Mouse (Mus musculus): Measurements from ENCODE around the gene Olfr618. TPM values are rescaled to one million over a fixed set of nuclear protein-coding genes. Genes with fewer than 3 reads are reported as not detected.

Olfr618 gene
- polyA plus RNA-seq, 1 experiment from 2014 or later, result not detected

Other genes starting within 250 kb of the Olfr618 start
- not detected in 2 replicates for gene Olfr600, start 240.4 kb upstream of the Olfr618 start, polyA plus RNA-seq (2015; fragmentation: Nextera tagmentation; extraction: Ambion mirVana)
- not detected in 2 replicates for gene Olfr601, start 227.4 kb upstream of the Olfr618 start, polyA plus RNA-seq (2015; fragmentation: Nextera tagmentation; extraction: Ambion mirVana)
- not detected in 2 replicates for gene Olfr603, start 203.9 kb upstream of the Olfr618 start, polyA plus RNA-seq (2015; fragmentation: Nextera tagmentation; extraction: Ambion mirVana)
- not detected in 2 replicates for gene Usp17lc, start 175.0 kb upstream of the Olfr618 start, polyA plus RNA-seq (2015; fragmentation: Nextera tagmentation; extraction: Ambion mirVana)
- gene Olfr605, start 144.7 kb upstream of the Olfr618 start, polyA plus RNA-seq (2015; fragmentation: Nextera tagmentation; extraction: Ambion mirVana), result not detected in 2 replicates
- gene Olfr606, start 141.1 kb upstream of the Olfr618 start, polyA plus RNA-seq (2015; fragmentation: Nextera tagmentation; extraction: Ambion mirVana), result not detected in 2 replicates
- not detected in 2 replicates for gene Olfr607, start 126.0 kb upstream of the Olfr618 start, polyA plus RNA-seq (2015; fragmentation: Nextera tagmentation; extraction: Ambion mirVana)
- not detected in 2 replicates for gene Olfr608, start 120.2 kb upstream of the Olfr618 start, polyA plus RNA-seq (2015; fragmentation: Nextera tagmentation; extraction: Ambion mirVana)
- not detected in 2 replicates for gene Olfr609, start 92.0 kb upstream of the Olfr618 start, polyA plus RNA-seq (2015; fragmentation: Nextera tagmentation; extraction: Ambion mirVana)
- gene Olfr610, start 78.0 kb upstream of the Olfr618 start, polyA plus RNA-seq (2015; fragmentation: Nextera tagmentation; extraction: Ambion mirVana), result not detected in 2 replicates
- gene Olfr611, start 69.3 kb upstream of the Olfr618 start, polyA plus RNA-seq (2015; fragmentation: Nextera tagmentation; extraction: Ambion mirVana), result not detected in 2 replicates
- not detected in 2 replicates for gene Olfr612, start 47.4 kb upstream of the Olfr618 start, polyA plus RNA-seq (2015; fragmentation: Nextera tagmentation; extraction: Ambion mirVana)
- gene Olfr613, start 42.0 kb upstream of the Olfr618 start, polyA plus RNA-seq (2015; fragmentation: Nextera tagmentation; extraction: Ambion mirVana), result not detected in 2 replicates
- not detected in 2 replicates for gene Olfr615, start 34.0 kb upstream of the Olfr618 start, polyA plus RNA-seq (2015; fragmentation: Nextera tagmentation; extraction: Ambion mirVana)
- not detected in 2 replicates for gene Olfr616, start 21.0 kb upstream of the Olfr618 start, polyA plus RNA-seq (2015; fragmentation: Nextera tagmentation; extraction: Ambion mirVana)
- gene Olfr617, start 17.0 kb upstream of the Olfr618 start, polyA plus RNA-seq (2015; fragmentation: Nextera tagmentation; extraction: Ambion mirVana), result not detected in 2 replicates
- not detected in 2 replicates for gene Olfr619, start 10.5 kb downstream of the Olfr618 start, polyA plus RNA-seq (2015; fragmentation: Nextera tagmentation; extraction: Ambion mirVana)
- gene Olfr620, start 22.4 kb downstream of the Olfr618 start, polyA plus RNA-seq (2015; fragmentation: Nextera tagmentation; extraction: Ambion mirVana), result not detected in 2 replicates
- not detected in 2 replicates for gene Olfr622, start 52.6 kb downstream of the Olfr618 start, polyA plus RNA-seq (2015; fragmentation: Nextera tagmentation; extraction: Ambion mirVana)
- not detected in 2 replicates for gene Olfr623, start 73.6 kb downstream of the Olfr618 start, polyA plus RNA-seq (2015; fragmentation: Nextera tagmentation; extraction: Ambion mirVana)
- gene Olfr624, start 81.1 kb downstream of the Olfr618 start, polyA plus RNA-seq (2015; fragmentation: Nextera tagmentation; extraction: Ambion mirVana), result 0.03 TPM in 1 of 2 replicates, not detected in the other
- gene Olfr625-ps1, start 92.6 kb downstream of the Olfr618 start, polyA plus RNA-seq (2015; fragmentation: Nextera tagmentation; extraction: Ambion mirVana), result not detected in 2 replicates
- gene Olfr243, start 124.6 kb downstream of the Olfr618 start, polyA plus RNA-seq (2015; fragmentation: Nextera tagmentation; extraction: Ambion mirVana), result not detected in 2 replicates
- gene Olfr628, start 140.3 kb downstream of the Olfr618 start, polyA plus RNA-seq (2015; fragmentation: Nextera tagmentation; extraction: Ambion mirVana), result not detected in 2 replicates
- not detected in 2 replicates for gene Olfr629, start 154.8 kb downstream of the Olfr618 start, polyA plus RNA-seq (2015; fragmentation: Nextera tagmentation; extraction: Ambion mirVana)
- gene Olfr630, start 167.2 kb downstream of the Olfr618 start, polyA plus RNA-seq (2015; fragmentation: Nextera tagmentation; extraction: Ambion mirVana), result not detected in 2 replicates
- not detected in 2 replicates for gene Olfr69, start 181.5 kb downstream of the Olfr618 start, polyA plus RNA-seq (2015; fragmentation: Nextera tagmentation; extraction: Ambion mirVana)
- not detected in 2 replicates for gene Olfr68, start 189.6 kb downstream of the Olfr618 start, polyA plus RNA-seq (2015; fragmentation: Nextera tagmentation; extraction: Ambion mirVana)
- gene Olfr67, start 201.7 kb downstream of the Olfr618 start, polyA plus RNA-seq (2015; fragmentation: Nextera tagmentation; extraction: Ambion mirVana), result not detected in 2 replicates
- 2,721 and 2,775 TPM in 2 replicates for gene Hbb-bt, start 223.9 kb downstream of the Olfr618 start, polyA plus RNA-seq (2015; fragmentation: Nextera tagmentation; extraction: Ambion mirVana)
- gene Hbb-bs, start 238.0 kb downstream of the Olfr618 start, polyA plus RNA-seq (2015; fragmentation: Nextera tagmentation; extraction: Ambion mirVana), result 7,434 and 7,479 TPM in 2 replicates